Mouse (Mus musculus): ENCODE data around the gene Sult1b1.
"Not testable (repeated sequence)": the region's sequence is repeated elsewhere in the genome, so short reads cannot be mapped to it uniquely, and the experiment has no call there.

Gene Sult1b1

DNA sequence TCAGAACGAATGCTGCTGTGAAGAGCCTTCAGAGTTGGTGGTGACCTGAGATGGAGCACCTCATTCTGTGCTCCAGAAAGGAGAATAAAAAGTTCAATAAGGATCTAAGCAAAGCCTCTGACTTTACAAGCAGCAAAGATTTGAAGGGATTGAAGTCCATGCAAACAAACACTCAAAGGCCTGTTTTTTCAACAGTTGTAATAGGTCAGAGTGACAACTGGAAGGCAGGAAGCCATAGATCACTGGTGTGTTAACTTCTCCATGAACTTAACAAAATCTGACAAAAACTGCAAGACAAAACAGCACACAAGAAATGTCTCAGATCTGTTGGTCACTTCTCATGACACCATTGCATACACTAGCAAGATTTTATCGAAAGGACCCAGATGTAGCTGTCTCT is at the start of gene Sult1b1:
TSS of gene Sult1b1 (minus strand) at position 85 of the 400 bp plus-strand sequence.
- in situ Hi-C loops (cut with MboI; ENCODE audit: low pct_unique_long_range_greater_than_20kb in 1 of 2, low sequenced_read_pairs in 2 of 2, unreplicated experiment in 1 of 2): no loop called here

DNA sequence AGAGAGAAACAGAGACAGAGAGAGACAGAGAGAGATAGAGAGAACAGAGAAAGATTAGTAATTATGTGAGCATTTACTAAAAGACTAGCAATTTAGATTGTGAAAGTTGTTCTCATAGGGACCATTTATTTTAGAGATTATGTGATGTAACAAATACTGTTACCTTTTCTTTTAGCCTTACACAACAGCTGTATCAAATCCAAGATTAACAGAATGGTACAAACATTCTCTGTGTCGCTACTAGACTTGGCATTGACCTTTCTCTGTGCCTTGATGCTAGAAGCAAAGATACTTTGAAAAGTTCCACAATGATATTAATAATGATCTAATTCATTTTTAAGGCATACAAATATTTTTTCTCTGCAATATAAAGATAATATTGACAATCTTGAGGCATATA is 42.4 kb upstream of the Sult1b1 start:
- in situ Hi-C loops (cut with MboI; ENCODE audit: low pct_unique_long_range_greater_than_20kb in 1 of 2, low sequenced_read_pairs in 2 of 2, unreplicated experiment in 1 of 2): no loop called here

DNA sequence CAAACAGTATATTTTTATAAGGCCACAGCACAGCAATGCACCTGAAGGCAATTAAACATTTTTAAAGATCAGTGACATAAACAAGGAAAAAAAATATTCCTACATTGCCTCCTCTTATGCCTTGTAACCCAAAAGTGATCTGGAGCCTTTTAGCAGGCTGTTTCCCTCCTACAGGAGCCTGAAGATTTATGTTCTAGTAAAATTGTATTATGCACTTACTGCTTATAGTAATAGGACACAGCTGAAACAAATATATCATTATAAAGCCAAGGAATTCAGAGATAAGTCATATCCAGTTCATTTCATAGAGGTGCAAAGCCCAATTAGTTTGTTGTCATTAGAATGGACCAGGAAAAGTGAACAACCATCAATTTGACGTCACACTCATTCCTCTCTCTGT is 36.2 kb upstream of the Sult1b1 start:
- in situ Hi-C loops (cut with MboI; ENCODE audit: low pct_unique_long_range_greater_than_20kb in 1 of 2, low sequenced_read_pairs in 2 of 2, unreplicated experiment in 1 of 2): no loop called here

DNA sequence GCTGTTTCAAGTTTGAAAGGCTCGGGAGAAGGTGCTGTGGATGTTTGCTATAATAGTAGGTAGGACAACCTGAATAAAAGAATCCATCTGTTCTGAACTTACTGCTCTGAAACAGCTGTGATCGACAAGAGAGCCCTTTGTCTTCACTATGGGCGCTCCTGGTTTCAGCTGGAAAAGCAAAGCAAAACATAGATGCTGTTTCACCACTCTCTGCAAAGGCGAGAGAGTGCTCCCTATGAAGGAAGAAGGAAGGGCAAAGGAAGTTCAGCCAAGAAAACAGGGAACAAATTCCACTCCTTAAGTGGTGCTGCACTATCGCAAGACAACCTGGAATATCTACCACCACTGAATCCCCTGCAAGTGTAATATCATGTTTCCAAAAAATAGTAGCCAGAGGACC is 35.5 kb upstream of the Sult1b1 start:
- in situ Hi-C loops (cut with MboI; ENCODE audit: low pct_unique_long_range_greater_than_20kb in 1 of 2, low sequenced_read_pairs in 2 of 2, unreplicated experiment in 1 of 2): no loop called here

DNA sequence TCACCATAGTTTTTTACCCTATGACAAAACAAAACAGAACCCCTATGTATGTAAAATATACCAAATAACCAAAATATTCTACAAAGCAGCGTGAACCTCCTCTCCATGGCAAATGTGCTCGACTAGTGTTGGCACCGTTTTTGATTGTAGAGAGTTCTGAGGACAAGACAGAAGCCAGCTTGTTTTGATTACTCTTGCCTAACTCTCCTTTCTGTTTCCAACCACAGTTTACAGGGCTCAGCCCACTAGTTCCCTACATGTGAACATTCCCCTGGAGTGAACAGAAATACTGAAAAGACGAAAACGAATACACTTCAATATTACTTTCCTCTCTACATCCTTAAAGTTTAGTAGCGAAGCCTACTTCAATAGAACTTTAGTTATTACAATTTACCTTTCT is 34.8 kb upstream of the Sult1b1 start:
- in situ Hi-C loops (cut with MboI; ENCODE audit: low pct_unique_long_range_greater_than_20kb in 1 of 2, low sequenced_read_pairs in 2 of 2, unreplicated experiment in 1 of 2): no loop called here

DNA sequence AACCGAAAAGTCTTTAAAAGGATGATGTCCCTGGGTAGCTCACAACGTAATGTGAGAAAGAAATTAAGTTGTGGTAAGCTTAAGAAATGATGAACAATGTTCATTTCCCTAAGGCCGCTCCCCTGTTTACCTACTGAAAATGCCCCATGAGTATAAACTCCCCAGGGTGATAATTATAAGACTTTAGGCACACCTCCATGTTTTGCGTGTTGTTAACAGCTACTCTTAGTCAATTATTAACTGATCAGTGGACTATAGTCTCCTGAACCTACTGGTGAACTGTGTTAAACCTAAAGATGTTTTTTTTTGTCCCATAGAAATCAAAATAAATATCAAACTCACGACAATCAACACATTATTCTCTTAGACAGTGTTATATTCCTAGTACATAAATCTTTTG is 30.9 kb upstream of the Sult1b1 start, which contains the start of gene Sult1d1:
TSS of gene Sult1d1 (minus strand) at position 183 of the 400 bp plus-strand sequence.
- in situ Hi-C loops (cut with MboI; ENCODE audit: low pct_unique_long_range_greater_than_20kb in 1 of 2, low sequenced_read_pairs in 2 of 2, unreplicated experiment in 1 of 2): no loop called here

DNA sequence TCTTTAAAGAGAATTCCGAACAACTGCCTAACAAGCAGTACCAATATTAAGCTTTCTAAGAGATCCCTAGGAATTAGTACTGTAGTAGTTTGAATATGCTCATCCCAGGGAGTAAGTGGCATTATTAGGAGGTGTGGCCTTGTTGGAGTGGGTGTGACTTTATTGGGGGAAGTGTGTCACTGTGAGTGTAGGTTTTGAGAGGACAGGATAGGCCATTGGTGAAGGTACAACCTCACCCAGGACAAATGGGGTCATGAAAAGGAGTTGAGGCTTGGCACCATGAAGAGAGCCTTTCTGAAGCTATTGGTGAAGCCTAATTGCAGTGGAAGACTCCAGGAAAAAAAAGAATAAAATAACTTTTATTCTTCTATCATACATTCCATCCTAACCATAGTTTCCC is 29.3 kb upstream of the Sult1b1 start:
- in situ Hi-C loops (cut with MboI; ENCODE audit: low pct_unique_long_range_greater_than_20kb in 1 of 2, low sequenced_read_pairs in 2 of 2, unreplicated experiment in 1 of 2): no loop called here

DNA sequence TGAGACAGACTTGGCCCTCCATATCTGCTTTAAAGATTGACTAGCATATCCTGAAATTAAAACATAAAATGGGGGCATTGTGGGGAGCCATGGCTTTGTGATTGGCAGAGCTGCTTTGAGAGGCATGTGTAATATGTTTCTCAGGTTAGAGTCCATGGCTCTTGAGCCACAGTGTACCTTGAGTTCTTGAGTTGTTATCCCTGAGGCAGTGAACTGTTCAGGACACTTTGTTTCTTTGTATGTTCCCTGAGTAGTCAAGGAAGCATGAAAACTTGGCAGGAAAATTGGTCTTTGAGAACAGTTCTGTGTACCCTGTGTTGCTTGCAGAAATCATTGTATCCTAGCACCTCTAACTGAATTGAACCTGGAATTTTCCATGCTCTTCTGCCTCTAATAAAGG is 25.0 kb upstream of the Sult1b1 start:
- in situ Hi-C loops (cut with MboI; ENCODE audit: low pct_unique_long_range_greater_than_20kb in 1 of 2, low sequenced_read_pairs in 2 of 2, unreplicated experiment in 1 of 2): no loop called here

DNA sequence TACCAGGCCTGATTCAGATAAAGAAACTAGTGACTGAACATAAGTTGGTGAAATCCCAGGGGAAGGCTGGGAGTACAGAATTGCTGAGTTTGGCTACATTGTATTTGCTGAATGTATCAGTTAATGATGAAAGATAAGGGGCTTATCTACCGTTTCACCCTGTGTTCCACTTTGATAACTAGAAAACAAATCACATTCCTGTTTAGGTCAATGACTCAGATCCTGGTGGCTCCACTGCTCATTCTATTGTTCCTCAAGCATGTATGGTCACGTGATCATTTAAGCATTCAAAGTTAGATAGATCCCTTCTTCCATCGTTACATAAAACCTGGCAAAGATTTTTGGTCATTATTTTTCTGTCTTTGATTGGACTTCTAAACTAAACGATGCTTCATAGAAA is 24.5 kb upstream of the Sult1b1 start:
- in situ Hi-C loops (cut with MboI; ENCODE audit: low pct_unique_long_range_greater_than_20kb in 1 of 2, low sequenced_read_pairs in 2 of 2, unreplicated experiment in 1 of 2): no loop called here

DNA sequence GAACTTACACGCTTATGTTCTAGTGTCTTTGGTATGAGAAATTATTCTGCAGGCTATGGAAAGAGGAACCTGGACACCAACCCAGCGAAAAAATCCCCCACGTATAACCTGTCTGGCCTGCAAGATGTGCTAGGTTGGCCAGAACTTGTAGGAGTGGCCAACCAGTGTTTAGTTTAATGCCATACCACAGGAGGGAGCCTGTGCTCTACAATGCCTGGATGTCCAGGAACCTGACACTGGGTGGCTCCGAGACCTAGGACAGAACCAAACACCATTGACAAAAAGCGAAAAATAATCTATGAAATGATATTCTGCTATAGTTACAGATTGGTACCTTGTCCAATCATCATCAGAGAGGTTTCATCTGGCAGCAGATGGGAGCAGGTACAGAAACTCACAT is 22.1 kb upstream of the Sult1b1 start:
- in situ Hi-C loops (cut with MboI; ENCODE audit: low pct_unique_long_range_greater_than_20kb in 1 of 2, low sequenced_read_pairs in 2 of 2, unreplicated experiment in 1 of 2): no loop called here

DNA sequence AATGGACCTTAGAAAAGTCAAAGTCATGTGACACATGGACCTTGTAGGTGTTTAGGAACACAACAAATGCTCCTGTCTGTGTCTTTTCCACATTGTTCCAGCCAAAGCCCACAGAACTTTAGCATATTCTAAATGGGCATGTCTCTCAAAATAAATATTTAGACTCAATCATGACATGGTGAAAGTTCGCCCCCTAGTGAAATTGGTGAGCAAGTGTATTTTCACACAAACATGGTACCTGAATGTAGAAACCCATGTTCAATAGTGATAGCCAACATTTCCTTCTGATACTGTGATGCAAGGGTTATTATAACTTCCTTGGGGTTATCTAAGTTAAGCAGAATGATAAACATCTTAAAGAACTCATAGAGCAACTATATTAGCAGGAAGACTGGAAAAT is 12.9 kb upstream of the Sult1b1 start:
- in situ Hi-C loops (cut with MboI; ENCODE audit: low pct_unique_long_range_greater_than_20kb in 1 of 2, low sequenced_read_pairs in 2 of 2, unreplicated experiment in 1 of 2): no loop called here

DNA sequence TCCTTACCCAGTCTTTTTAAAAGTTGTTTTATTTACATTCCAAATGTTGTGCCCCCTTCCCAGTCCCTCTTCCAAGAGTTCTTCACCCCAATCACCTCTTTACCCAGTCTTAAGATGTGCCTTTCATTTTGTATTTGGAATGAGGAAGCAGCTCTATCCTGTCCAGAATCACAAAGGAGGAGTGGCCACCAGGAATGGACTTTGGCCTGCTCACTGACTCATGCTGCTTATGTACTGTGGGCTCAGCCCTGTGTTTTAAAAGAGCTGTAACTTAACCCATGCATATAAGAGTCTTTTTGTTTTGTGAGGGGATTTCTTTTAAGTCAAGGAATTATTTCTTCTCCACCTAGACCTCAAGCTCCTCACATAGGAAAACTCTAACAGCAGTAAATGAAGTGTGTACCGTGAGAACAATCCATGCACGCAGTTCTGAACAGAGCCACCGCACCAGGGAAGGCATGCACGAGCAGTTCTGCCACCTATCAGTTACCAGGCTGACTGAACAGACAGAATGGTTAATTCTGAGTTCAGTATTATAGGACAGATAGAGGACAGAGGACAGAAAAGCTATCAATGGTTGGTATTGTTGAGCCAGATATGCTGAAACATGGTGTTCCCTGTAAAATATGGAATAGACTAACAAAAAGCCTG is 1.9 kb downstream of the Sult1b1 start:
- in situ Hi-C loops (cut with MboI; ENCODE audit: low pct_unique_long_range_greater_than_20kb in 1 of 2, low sequenced_read_pairs in 2 of 2, unreplicated experiment in 1 of 2): no loop called here

DNA sequence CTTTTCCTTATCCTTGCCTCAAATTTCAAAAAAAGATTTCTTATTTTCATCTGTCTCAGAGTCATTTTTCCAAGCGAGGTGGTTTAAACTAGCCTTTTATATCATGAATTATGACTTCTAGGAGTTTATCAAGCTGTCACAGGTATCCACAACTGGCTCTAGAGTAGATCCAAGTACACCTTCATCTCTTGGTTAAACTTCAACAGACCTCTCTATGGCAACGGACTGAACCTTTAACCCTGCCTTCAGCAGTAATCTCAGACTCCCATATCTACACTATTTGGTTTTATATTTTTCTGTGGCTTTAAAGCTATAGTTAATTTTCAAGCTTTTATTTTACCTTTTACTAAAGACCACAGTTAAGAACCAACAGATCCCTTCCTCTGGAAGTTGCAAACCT is 5.7 kb downstream of the Sult1b1 start:
- in situ Hi-C loops (cut with MboI; ENCODE audit: low pct_unique_long_range_greater_than_20kb in 1 of 2, low sequenced_read_pairs in 2 of 2, unreplicated experiment in 1 of 2): no loop called here

DNA sequence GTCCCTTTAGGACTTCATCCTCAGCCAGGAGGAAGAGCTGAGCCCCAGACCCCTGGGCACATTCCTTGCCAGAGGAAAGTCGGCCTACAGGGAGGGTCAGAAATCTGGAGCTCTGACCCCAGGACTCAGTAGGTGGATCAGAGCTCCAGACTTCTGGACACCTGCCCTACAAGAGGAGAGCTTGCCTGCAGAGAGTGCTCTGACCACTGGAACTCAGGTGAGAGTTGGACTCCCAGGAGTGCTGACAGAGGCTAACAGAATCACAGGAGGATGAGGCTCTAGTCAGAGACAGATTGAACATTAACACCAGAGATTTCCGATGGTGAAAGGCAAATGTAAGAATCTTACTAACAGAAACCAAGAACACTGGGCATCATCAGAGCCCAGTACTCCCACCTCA is 14.4 kb downstream of the Sult1b1 start:
- in situ Hi-C loops (cut with MboI; ENCODE audit: low pct_unique_long_range_greater_than_20kb in 1 of 2, low sequenced_read_pairs in 2 of 2, unreplicated experiment in 1 of 2): not testable (repeated sequence)

DNA sequence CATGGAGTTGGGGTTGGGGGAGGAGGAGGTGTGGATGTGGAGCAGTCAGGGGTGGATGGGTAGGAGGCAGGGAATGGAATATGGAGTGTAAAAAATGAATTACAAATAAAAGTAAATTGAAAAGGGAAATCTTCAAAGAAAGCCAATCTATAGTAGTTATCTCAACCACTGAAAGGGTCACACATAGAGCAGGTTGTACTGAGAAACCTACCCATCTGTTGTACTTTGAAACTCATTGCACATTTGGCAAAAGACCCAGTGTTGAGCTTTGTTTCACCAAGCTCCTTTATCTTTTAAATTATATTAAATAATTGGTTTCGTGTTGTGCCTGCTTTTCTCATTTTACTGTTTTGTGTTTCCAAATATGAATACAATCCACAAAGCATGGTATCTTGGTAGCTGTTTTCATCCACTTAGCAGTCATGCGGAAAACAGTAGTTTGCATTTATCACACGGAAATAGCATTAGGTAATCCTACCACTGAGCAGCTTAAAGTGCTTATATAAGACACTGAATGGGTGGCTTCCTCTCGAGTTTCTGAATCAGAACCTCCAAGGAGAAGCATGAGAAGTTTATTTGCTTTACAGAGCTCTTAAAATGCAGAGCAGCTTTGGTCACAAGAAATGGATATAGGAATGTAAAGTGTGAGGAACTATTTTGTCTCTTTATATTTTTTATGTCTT is 32.1 kb downstream of the Sult1b1 start:
- in situ Hi-C loops (cut with MboI; ENCODE audit: low pct_unique_long_range_greater_than_20kb in 1 of 2, low sequenced_read_pairs in 2 of 2, unreplicated experiment in 1 of 2): no loop called here

DNA sequence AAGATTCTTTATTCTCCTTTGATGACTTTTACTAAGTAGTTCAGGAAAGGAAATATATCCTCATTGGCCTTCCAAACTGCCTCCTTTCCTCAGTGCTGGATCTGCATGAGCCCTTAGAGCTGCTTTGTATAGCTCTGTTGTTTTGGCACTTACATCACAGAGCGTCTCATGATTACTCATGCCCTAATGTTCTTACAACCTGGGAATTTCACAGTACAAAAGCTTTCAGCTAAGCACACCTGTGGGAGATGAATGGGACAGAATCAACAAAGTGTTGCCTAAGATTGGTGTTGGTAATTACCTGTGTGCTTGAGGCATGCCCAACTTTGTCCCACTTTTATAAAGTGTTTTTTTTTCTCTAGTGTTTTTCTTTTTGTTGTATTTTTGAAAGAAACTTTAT is 35.3 kb downstream of the Sult1b1 start:
- in situ Hi-C loops (cut with MboI; ENCODE audit: low pct_unique_long_range_greater_than_20kb in 1 of 2, low sequenced_read_pairs in 2 of 2, unreplicated experiment in 1 of 2): no loop called here

DNA sequence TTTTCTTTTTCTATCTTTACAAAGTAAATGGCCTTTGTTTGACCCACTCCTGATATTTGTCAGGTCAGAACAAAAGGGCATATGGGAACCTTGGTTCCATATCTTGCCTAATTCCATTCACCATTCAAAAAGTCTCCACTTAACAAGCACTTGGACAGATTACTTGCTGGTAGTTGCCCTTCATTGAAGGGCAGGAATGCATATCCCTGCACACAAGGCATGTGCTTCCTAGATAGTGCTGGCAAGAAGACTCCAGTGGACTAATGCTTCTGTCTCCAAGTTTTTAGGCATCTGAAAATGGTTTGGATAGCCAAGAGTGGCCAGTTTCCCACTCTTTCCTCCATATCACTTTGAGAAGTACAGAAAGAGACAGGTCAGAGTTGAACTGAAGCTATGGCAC is 38.7 kb downstream of the Sult1b1 start:
- in situ Hi-C loops (cut with MboI; ENCODE audit: low pct_unique_long_range_greater_than_20kb in 1 of 2, low sequenced_read_pairs in 2 of 2, unreplicated experiment in 1 of 2): no loop called here

DNA sequence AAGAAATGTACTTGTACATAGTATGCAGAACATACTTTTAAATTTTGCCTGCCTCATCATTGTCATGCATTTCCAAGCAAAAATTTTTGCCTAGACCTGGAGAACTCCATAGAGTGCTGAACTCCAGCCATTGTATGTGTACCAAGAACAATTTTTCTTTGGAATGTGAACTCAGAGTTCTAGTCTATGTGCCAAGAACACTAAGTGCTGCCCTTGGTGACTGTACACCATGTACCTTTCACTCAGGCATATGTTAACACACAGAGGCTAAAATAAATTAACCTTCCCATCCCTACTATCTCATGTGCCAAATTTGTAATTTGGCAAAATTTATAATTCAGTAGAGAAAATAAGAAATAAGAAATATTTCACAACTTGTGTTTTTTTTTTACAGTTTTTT is 39.1 kb downstream of the Sult1b1 start:
- in situ Hi-C loops (cut with MboI; ENCODE audit: low pct_unique_long_range_greater_than_20kb in 1 of 2, low sequenced_read_pairs in 2 of 2, unreplicated experiment in 1 of 2): no loop called here

DNA sequence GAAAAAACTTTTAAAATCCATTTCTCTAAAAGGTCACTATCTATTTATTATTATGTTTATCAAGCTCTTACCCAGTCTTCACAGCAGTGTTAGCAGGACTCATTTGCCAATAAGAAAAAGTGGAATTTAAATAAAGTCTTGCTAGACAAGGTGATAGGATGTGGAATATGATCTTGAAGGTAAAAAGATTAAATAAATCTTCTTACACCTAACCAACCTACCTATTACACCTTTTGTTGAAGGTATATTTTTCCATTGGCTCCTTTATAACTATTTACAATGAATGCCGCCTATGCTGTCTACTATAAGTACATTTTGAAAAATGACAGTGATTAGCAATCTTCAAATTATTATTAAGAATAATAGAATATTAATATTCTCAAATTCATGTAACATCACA is 47.2 kb downstream of the Sult1b1 start, which contains the start of gene Ugt2a1:
TSS of gene Ugt2a1 (minus strand) at position 101 of the 400 bp plus-strand sequence.
- in situ Hi-C loops (cut with MboI; ENCODE audit: low pct_unique_long_range_greater_than_20kb in 1 of 2, low sequenced_read_pairs in 2 of 2, unreplicated experiment in 1 of 2): no loop called here

DNA sequence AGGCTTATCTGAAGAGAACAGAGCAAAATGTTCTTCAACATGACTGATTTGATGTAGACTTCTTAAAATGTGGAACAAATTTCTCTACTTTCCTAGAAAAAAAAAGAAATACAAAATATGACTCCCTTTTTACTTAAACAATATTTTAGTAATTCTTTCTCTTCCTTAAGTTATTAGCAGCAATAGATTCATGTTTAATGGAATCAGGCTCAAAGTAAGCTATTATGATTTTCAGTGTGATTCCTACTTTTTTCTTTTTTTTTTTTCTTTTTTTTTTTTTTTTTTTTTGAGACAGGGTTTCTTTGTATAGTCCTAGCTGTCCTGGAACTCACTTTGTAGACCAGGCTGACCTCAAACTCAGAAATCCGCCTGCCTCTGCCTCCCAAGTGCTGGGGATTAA is 51.3 kb downstream of the Sult1b1 start, which contains the start of gene Gm43638:
TSS of gene Gm43638 (minus strand) at position 101 of the 400 bp plus-strand sequence.
- in situ Hi-C loops (cut with MboI; ENCODE audit: low pct_unique_long_range_greater_than_20kb in 1 of 2, low sequenced_read_pairs in 2 of 2, unreplicated experiment in 1 of 2): not testable (repeated sequence)

Data from mouse embryonic stem cell (cell line).